Mouse (Mus musculus): ENCODE data around the gene Egfl7. TPM values are rescaled to one million over a fixed set of nuclear protein-coding genes. Genes with fewer than 3 reads are reported as not detected.

Egfl7 gene
- polyA plus RNA-seq, 1 experiment: 96.8 TPM

- WGBS: 80% methylated on average over 1 of the region's 1 CpGs
- Histone ChIP-seq H3K27me3 (ENCODE audit: control insufficient read depth, insufficient read depth, low read length) (no peaks in the 10 kb centered on the region), H3K36me3 (ENCODE audit: control insufficient read depth, insufficient read depth, low read length) (peaks cover 6% of the 10 kb centered on the region; the same call in 1 of the 2 replicates), H3K4me3 (ENCODE audit: low read depth, low read length) (no peak overlapping the region), H3K27ac (ENCODE audit: insufficient read depth, low read depth, low read length) (peak overlapping the region; percentile 50), H3K4me1 (ENCODE audit: control insufficient read depth, insufficient read depth, insufficient read length, low read length) (peaks cover 24% of the 10 kb centered on the region)
- TF ChIP-seq CTCF (IDR thresholded peaks at IDR 0.05; ENCODE audit: extremely low read depth, insufficient read length, insufficient replicate concordance, low read depth, low read length): no peak
- no peak for TF ChIP-seq POLR2A (IDR thresholded peaks at IDR 0.05; ENCODE audit: low read depth, low read length)
Measured at GRCm38 (mm10) chr2:26601595-26601994, 21.8 kb downstream of the Egfl7 start.

DNA sequence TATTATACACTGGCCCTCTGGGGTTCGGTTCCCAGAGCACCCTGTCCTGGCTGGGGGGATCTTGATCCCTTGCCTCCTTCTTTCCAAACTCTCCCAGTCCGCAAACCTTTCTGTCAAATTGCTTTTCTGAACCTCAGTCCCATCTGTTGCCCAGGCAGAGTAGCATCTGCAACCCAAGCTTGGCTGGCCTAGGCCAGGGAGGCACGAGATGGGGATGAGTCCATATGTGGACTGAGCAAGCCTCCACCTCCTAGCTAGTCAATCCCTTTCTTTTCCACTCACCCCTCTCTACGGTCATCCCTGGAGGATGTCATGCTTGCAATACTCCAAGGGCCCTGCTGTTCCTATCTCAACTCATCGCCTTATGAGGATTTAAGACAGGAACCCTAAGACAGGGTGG lies 22.8 kb downstream of the Egfl7 start:
- 79% methylated on average over 5 of the region's 5 CpGs for WGBS
- Histone ChIP-seq H3K27ac (ENCODE audit: insufficient read depth, low read depth, low read length) (peak overlapping the region; percentile 77), H3K4me3 (ENCODE audit: low read depth, low read length) (peak overlapping the region; percentile 75), H3K27me3 (ENCODE audit: control insufficient read depth, insufficient read depth, low read length) (no peaks in the 10 kb centered on the region), H3K36me3 (ENCODE audit: control insufficient read depth, insufficient read depth, low read length) (no peaks in the 10 kb centered on the region), H3K4me1 (ENCODE audit: control insufficient read depth, insufficient read depth, insufficient read length, low read length) (peaks cover 32% of the 10 kb centered on the region)
- TF ChIP-seq CTCF (IDR thresholded peaks at IDR 0.05; ENCODE audit: extremely low read depth, insufficient read length, insufficient replicate concordance, low read depth, low read length) (no peak), POLR2A (IDR thresholded peaks at IDR 0.05; ENCODE audit: low read depth, low read length) (no peak)

GRCm38 (mm10) chr2:26603159-26603558 lies 23.3 kb downstream of the Egfl7 start:
- no peaks in the 10 kb centered on the region for H3K36me3 ChIP-seq (ENCODE audit: control insufficient read depth, insufficient read depth, low read length)
- peak overlapping the region; percentile 75 for H3K4me3 ChIP-seq (ENCODE audit: low read depth, low read length)
- H3K4me1 ChIP-seq (ENCODE audit: control insufficient read depth, insufficient read depth, insufficient read length, low read length): peaks cover 37% of the 10 kb centered on the region
- TF ChIP-seq CTCF (IDR thresholded peaks at IDR 0.05; ENCODE audit: extremely low read depth, insufficient read length, insufficient replicate concordance, low read depth, low read length) (no peak), POLR2A (IDR thresholded peaks at IDR 0.05; ENCODE audit: low read depth, low read length) (no peak; the same call in 1 of the 2 replicates)
- 16% methylated on average over 6 of the region's 6 CpGs for WGBS
- no peaks in the 10 kb centered on the region for H3K27me3 ChIP-seq (ENCODE audit: control insufficient read depth, insufficient read depth, low read length)
- peak overlapping the region; percentile 77 for H3K27ac ChIP-seq (ENCODE audit: insufficient read depth, low read depth, low read length)

DNA sequence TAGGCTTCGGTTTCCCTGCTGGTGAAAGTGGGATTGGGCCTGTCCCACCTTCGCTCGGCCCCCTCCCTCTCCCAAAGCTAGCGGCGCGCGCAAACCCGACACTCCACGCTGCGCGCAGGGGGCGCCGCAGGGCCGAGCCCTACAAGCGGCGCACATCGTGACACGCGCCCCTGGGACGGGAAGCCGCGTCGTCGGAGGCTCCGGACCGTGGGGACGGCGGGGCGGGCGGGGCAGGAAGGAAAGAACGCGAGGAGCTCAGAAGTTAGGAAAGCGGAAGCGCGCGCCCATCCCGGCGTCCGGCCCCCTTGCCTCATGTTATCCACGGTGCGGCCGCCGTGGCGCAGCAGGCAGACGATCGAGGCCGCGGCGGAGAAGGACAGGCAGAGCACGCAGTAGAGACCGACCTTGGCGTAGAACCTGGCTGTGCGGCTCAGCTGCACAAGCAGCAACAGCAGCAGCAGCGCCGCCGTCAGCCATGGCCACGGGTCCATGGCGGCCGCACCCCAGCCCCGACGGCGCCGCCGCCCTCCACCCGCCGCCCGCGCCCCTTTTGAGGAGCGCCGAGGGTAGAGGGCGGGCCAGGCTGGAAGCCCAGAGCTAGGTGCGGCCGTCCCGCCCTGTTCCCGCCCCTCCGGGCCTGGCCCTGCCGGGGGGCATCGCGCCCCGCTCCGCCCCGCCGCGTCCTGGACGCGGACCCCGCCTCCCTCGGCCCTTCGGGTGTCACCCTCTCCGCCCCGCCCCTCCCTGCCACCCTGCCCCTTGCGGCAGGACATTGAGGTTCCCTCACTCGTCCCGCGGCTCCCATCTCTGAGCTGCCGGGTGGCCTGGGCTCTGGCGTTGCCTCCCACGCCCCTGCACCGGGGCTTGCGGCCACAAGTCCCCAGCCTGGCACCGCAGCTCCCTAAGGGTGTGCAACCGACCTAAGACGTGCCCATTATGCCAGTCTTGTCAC lies 24.2 kb downstream of the Egfl7 start, which contains the start of gene Agpat2:
Gene Agpat2 (minus strand): TSS at position 698 of the 952 bp plus-strand sequence.
- WGBS: under 1% methylated on average over 103 of the region's 103 CpGs

GRCm38 (mm10) chr2:26605331-26605730 lies 25.5 kb downstream of the Egfl7 start:
- Histone ChIP-seq H3K27me3 (ENCODE audit: control insufficient read depth, insufficient read depth, low read length) (no peaks in the 10 kb centered on the region), H3K36me3 (ENCODE audit: control insufficient read depth, insufficient read depth, low read length) (no peaks in the 10 kb centered on the region), H3K27ac (ENCODE audit: insufficient read depth, low read depth, low read length) (no peak overlapping the region), H3K4me1 (ENCODE audit: control insufficient read depth, insufficient read depth, insufficient read length, low read length) (peaks cover 50% of the 10 kb centered on the region), H3K4me3 (ENCODE audit: low read depth, low read length) (no peak overlapping the region)
- TF ChIP-seq CTCF (IDR thresholded peaks at IDR 0.05; ENCODE audit: extremely low read depth, insufficient read length, insufficient replicate concordance, low read depth, low read length): no peak
- TF ChIP-seq POLR2A (IDR thresholded peaks at IDR 0.05; ENCODE audit: low read depth, low read length): no peak
- 90% methylated on average over 8 of the region's 8 CpGs for WGBS

More for the DNA sequence above, 24.2 kb downstream of the Egfl7 start, which contains the start of gene Agpat2:
- Histone ChIP-seq H3K27ac (ENCODE audit: insufficient read depth, low read depth, low read length) (peak within 1 kb of the TSS; percentile 77), H3K36me3 (ENCODE audit: control insufficient read depth, insufficient read depth, low read length) (no peaks in the 10 kb centered on the region), H3K4me3 (ENCODE audit: low read depth, low read length) (peak within 1 kb of the TSS; percentile 75), H3K27me3 (ENCODE audit: control insufficient read depth, insufficient read depth, low read length) (no peaks in the 10 kb centered on the region), H3K4me1 (ENCODE audit: control insufficient read depth, insufficient read depth, insufficient read length, low read length) (peaks cover 41% of the 10 kb centered on the region)
- TF ChIP-seq CTCF (IDR thresholded peaks at IDR 0.05; ENCODE audit: extremely low read depth, insufficient read length, insufficient replicate concordance, low read depth, low read length) (peak; percentile 16; the same call in 1 of the 2 replicates), POLR2A (IDR thresholded peaks at IDR 0.05; ENCODE audit: low read depth, low read length) (peak; percentile 66)

DNA sequence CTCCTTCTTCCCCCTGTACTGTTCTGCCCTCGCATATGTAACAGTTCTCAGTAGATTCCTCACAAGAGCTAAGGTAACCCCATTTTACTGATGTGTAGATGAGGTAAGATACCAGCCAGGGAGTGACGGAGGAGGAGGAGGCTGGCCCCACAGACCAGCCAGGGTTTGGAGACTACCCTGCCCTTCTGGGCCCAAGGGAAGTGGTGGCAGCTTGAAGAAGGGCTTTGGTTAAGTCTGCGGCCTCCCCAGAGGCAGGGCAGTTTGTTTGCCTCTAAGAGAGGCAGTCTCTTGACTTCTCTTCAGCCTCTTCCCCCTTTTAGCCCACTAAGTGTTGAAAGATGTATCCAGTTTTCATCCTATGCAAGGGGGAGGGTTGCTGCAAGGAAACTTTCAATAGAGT lies 26.8 kb downstream of the Egfl7 start:
- H3K4me1 ChIP-seq (ENCODE audit: control insufficient read depth, insufficient read depth, insufficient read length, low read length): peaks cover 50% of the 10 kb centered on the region
- no peaks in the 10 kb centered on the region for H3K27me3 ChIP-seq (ENCODE audit: control insufficient read depth, insufficient read depth, low read length)
- 76% methylated on average over 3 of the region's 3 CpGs for WGBS
- peak overlapping the region; percentile 91 for H3K27ac ChIP-seq (ENCODE audit: insufficient read depth, low read depth, low read length)
- H3K36me3 ChIP-seq (ENCODE audit: control insufficient read depth, insufficient read depth, low read length): no peaks in the 10 kb centered on the region
- TF ChIP-seq CTCF (IDR thresholded peaks at IDR 0.05; ENCODE audit: extremely low read depth, insufficient read length, insufficient replicate concordance, low read depth, low read length) (no peak), POLR2A (IDR thresholded peaks at IDR 0.05; ENCODE audit: low read depth, low read length) (no peak)
- no peak overlapping the region for H3K4me3 ChIP-seq (ENCODE audit: low read depth, low read length)

All from small intestine, adult 2 months (tissue).